Mouse (Mus musculus): Measurements from ENCODE around the gene Prep. TPM values are rescaled to one million over a fixed set of nuclear protein-coding genes. Genes with fewer than 3 reads are reported as not detected.

The Prep gene
- total and polyA plus RNA-seq, 2 experiments, result 5.7 to 6.2 TPM

- no peak for DNase-seq (ENCODE audit: extremely low read depth, low read depth, low spot score)
- H3K27me3 ChIP-seq (ENCODE audit: control insufficient read depth, insufficient read depth, low read length), result no peaks in the 10 kb centered on the region
- no peaks in the 10 kb centered on the region for H3K79me2 ChIP-seq (ENCODE audit: control insufficient read depth, insufficient read depth, low read length)
- H3K9ac ChIP-seq (ENCODE audit: low read depth, low read length), result no peak overlapping the region
- no peak for TF ChIP-seq POLR2A (IDR thresholded peaks at IDR 0.05; ENCODE audit: extremely low read depth, insufficient read depth, low read length)
- no peak for TF ChIP-seq CTCF (IDR thresholded peaks at IDR 0.05; ENCODE audit: low read depth, low read length)
- H3K36me3 ChIP-seq (ENCODE audit: control insufficient read depth, insufficient read depth, low read length), result peaks cover 25% of the 10 kb centered on the region; the same call in 1 of the 2 replicates
- no peak overlapping the region for H3K27ac ChIP-seq (replicated peaks; ENCODE audit: insufficient read depth, low read depth, low read length)
- H3K4me1 ChIP-seq (ENCODE audit: control insufficient read depth, insufficient read depth, low read length), result peaks cover 7% of the 10 kb centered on the region
- no peak overlapping the region for H3K4me3 ChIP-seq (ENCODE audit: insufficient read depth, low read depth, low read length)
- WGBS, result 94% methylated on average over 8 of the region's 8 CpGs
Measured at GRCm38 (mm10) chr10:45109041-45109440, 42.0 kb downstream of the Prep start.

DNA sequence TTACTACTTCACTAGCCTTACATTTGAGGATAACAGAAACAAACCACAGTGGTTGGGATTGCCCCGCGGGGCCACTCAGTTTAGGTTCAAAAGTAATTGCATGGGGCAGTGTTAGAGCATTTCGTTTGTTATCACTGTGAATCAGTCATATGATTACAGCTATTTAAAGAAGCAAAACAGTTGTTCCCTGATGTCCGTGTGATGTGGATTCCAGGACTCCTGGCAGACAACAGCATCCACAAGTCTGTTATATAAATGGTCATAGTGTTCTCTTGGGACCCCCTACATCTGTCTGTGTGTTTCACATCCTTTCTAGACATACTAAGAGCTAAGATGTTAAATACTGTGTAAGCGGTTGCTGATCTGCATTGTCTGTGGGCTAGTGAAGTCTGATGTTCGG is 43.0 kb downstream of the Prep start:
- no peak overlapping the region for H3K9ac ChIP-seq (ENCODE audit: low read depth, low read length)
- peaks cover 25% of the 10 kb centered on the region; the same call in 1 of the 2 replicates for H3K36me3 ChIP-seq (ENCODE audit: control insufficient read depth, insufficient read depth, low read length)

GRCm38 (mm10) chr10:45112927-45113326 is 45.9 kb downstream of the Prep start:
- WGBS, result 84% methylated on average over 11 of the region's 11 CpGs
- TF ChIP-seq CTCF (IDR thresholded peaks at IDR 0.05; ENCODE audit: low read depth, low read length), result no peak
- TF ChIP-seq POLR2A (IDR thresholded peaks at IDR 0.05; ENCODE audit: extremely low read depth, insufficient read depth, low read length), result no peak
- Histone ChIP-seq H3K4me1 (ENCODE audit: control insufficient read depth, insufficient read depth, low read length) (no peaks in the 10 kb centered on the region), H3K36me3 (ENCODE audit: control insufficient read depth, insufficient read depth, low read length) (peaks cover 40% of the 10 kb centered on the region), H3K9ac (ENCODE audit: low read depth, low read length) (no peak overlapping the region), H3K27ac (replicated peaks; ENCODE audit: insufficient read depth, low read depth, low read length) (no peak overlapping the region), H3K27me3 (ENCODE audit: control insufficient read depth, insufficient read depth, low read length) (no peaks in the 10 kb centered on the region), H3K4me3 (ENCODE audit: insufficient read depth, low read depth, low read length) (no peak overlapping the region), H3K79me2 (ENCODE audit: control insufficient read depth, insufficient read depth, low read length) (no peaks in the 10 kb centered on the region)
- DNase-seq (ENCODE audit: extremely low read depth, low read depth, low spot score), result no peak

More for the DNA sequence above, 43.0 kb downstream of the Prep start:
- Histone ChIP-seq H3K4me1 (ENCODE audit: control insufficient read depth, insufficient read depth, low read length) (no peaks in the 10 kb centered on the region), H3K4me3 (ENCODE audit: insufficient read depth, low read depth, low read length) (no peak overlapping the region), H3K79me2 (ENCODE audit: control insufficient read depth, insufficient read depth, low read length) (no peaks in the 10 kb centered on the region), H3K27me3 (ENCODE audit: control insufficient read depth, insufficient read depth, low read length) (no peaks in the 10 kb centered on the region), H3K27ac (replicated peaks; ENCODE audit: insufficient read depth, low read depth, low read length) (no peak overlapping the region)
- WGBS, result 96% methylated on average over 6 of the region's 6 CpGs
- TF ChIP-seq POLR2A (IDR thresholded peaks at IDR 0.05; ENCODE audit: extremely low read depth, insufficient read depth, low read length) (no peak), CTCF (IDR thresholded peaks at IDR 0.05; ENCODE audit: low read depth, low read length) (no peak)
- DNase-seq (ENCODE audit: extremely low read depth, low read depth, low spot score), result no peak

DNA sequence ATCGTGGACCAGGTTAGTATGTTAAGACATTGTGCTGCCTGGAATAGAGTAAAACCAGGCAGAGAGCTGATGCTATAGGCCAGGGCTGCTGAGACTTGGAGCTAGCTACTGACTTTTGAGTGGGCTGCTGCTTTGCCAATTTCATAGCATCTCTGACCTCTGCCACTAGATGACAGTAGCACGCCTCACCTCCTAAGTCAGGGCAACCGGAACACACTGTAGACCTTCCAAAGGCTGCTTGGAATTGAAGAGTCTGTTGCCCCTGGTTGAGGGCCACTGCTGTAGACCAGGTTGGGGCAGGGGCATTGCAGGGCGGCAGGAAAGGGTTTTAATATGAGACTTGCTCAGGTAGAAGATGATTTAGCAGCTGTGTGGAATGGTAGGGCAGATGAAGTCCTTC is 47.5 kb downstream of the Prep start:
- Histone ChIP-seq H3K4me1 (ENCODE audit: control insufficient read depth, insufficient read depth, low read length) (no peaks in the 10 kb centered on the region), H3K79me2 (ENCODE audit: control insufficient read depth, insufficient read depth, low read length) (no peaks in the 10 kb centered on the region), H3K4me3 (ENCODE audit: insufficient read depth, low read depth, low read length) (no peak overlapping the region), H3K36me3 (ENCODE audit: control insufficient read depth, insufficient read depth, low read length) (peaks cover 31% of the 10 kb centered on the region), H3K9ac (ENCODE audit: low read depth, low read length) (no peak overlapping the region), H3K27me3 (ENCODE audit: control insufficient read depth, insufficient read depth, low read length) (no peaks in the 10 kb centered on the region), H3K27ac (replicated peaks; ENCODE audit: insufficient read depth, low read depth, low read length) (no peak overlapping the region)
- peak; percentile 63 for TF ChIP-seq CTCF (IDR thresholded peaks at IDR 0.05; ENCODE audit: low read depth, low read length)
- TF ChIP-seq POLR2A (IDR thresholded peaks at IDR 0.05; ENCODE audit: extremely low read depth, insufficient read depth, low read length), result no peak
- WGBS, result 86% methylated on average over 4 of the region's 4 CpGs
- DNase-seq (ENCODE audit: extremely low read depth, low read depth, low spot score), result peak; percentile 9

DNA sequence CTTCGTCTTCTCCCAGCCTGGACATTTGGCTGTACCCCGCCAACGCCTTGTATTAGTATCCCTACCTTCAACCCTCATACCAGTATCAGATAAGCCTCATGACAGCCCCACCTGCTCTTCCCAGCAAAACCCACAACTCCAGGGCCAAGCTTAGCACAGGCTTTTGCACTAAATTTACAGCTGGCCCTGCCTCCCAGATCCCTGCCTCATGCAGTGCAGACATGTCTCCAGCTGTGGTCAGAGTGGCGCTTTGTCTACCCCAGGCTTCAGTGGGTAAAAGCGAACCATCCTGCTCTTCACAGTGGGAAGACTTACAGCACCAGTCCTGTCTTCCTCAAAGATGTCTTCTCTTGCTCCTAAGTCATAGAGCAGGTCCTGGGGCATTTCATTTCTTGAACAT is 49.8 kb downstream of the Prep start:
- Histone ChIP-seq H3K36me3 (ENCODE audit: control insufficient read depth, insufficient read depth, low read length) (peaks cover 35% of the 10 kb centered on the region), H3K27me3 (ENCODE audit: control insufficient read depth, insufficient read depth, low read length) (no peaks in the 10 kb centered on the region), H3K4me1 (ENCODE audit: control insufficient read depth, insufficient read depth, low read length) (no peaks in the 10 kb centered on the region), H3K79me2 (ENCODE audit: control insufficient read depth, insufficient read depth, low read length) (no peaks in the 10 kb centered on the region), H3K9ac (ENCODE audit: low read depth, low read length) (no peak overlapping the region), H3K27ac (replicated peaks; ENCODE audit: insufficient read depth, low read depth, low read length) (no peak overlapping the region), H3K4me3 (ENCODE audit: insufficient read depth, low read depth, low read length) (no peak overlapping the region)
- TF ChIP-seq CTCF (IDR thresholded peaks at IDR 0.05; ENCODE audit: low read depth, low read length) (no peak), POLR2A (IDR thresholded peaks at IDR 0.05; ENCODE audit: extremely low read depth, insufficient read depth, low read length) (no peak)
- WGBS, result 98% methylated on average over 5 of the region's 5 CpGs
- no peak for DNase-seq (ENCODE audit: extremely low read depth, low read depth, low spot score)

DNA sequence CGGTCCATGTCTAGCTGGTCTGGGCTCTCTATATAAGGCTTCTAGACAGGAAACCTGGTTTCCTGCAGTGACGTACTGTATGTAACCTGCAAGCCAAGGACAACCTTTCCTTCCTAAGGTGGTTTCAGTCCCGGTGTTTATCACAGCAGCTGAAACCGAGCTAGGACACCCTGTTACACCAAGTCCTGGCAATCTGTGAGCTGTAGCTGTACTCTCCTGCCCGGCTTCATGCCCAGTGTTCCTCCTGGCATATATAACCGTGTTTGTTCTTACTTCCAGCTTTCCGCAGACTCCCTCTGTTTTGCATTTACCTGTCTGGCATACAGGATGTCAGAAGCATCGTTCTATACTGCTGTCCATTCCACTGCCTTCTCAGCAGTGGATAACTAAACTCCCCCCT is 51.4 kb downstream of the Prep start:
- Histone ChIP-seq H3K27me3 (ENCODE audit: control insufficient read depth, insufficient read depth, low read length) (no peaks in the 10 kb centered on the region), H3K27ac (replicated peaks; ENCODE audit: insufficient read depth, low read depth, low read length) (no peak overlapping the region), H3K4me1 (ENCODE audit: control insufficient read depth, insufficient read depth, low read length) (no peaks in the 10 kb centered on the region), H3K9ac (ENCODE audit: low read depth, low read length) (no peak overlapping the region), H3K79me2 (ENCODE audit: control insufficient read depth, insufficient read depth, low read length) (no peaks in the 10 kb centered on the region), H3K4me3 (ENCODE audit: insufficient read depth, low read depth, low read length) (no peak overlapping the region), H3K36me3 (ENCODE audit: control insufficient read depth, insufficient read depth, low read length) (peaks cover 30% of the 10 kb centered on the region)
- 96% methylated on average over 8 of the region's 8 CpGs for WGBS
- no peak for DNase-seq (ENCODE audit: extremely low read depth, low read depth, low spot score)
- TF ChIP-seq POLR2A (IDR thresholded peaks at IDR 0.05; ENCODE audit: extremely low read depth, insufficient read depth, low read length) (no peak), CTCF (IDR thresholded peaks at IDR 0.05; ENCODE audit: low read depth, low read length) (no peak)

All from liver, adult 2 months (tissue).